ENCODE assay signal across 9 mouse cellular contexts in genomic region chr9:103624649-103625048, GRCm38 (mm10).
DNase-seq lines count a peak whose midpoint lies in the region; ATAC-seq and TF ChIP-seq lines count a peak whose summit lies in the region.
"Had no signal": no experiment of that assay in that cellular context is flagged by ENCODE, and none has a peak within 500 bp of the region (broad histone marks: within the 10 kb centered on the region; RNA-seq: fewer than 3 reads in every experiment).

No protein-coding gene starts in this region.

- H3K4me2 ChIP-seq in heart, postnatal 0 days (ENCODE audit: low read depth, low read length), result no peak overlapping the region
- no peak overlapping the region for H3K4me2 ChIP-seq in liver, postnatal 0 days (ENCODE audit: low read depth, low read length)
- H3K4me2 ChIP-seq: limb, embryonic 15.5 days had no signal

- H3K27me3 ChIP-seq in embryonic facial prominence, embryonic 10.5 days (replicated peaks; ENCODE audit: low read depth, poor library complexity, severe bottlenecking), result 0 out of 2 replicates have a peak, but pooled peaks cover 4% of the 10 kb centered on the region
- H3K27me3 ChIP-seq in heart, postnatal 0 days (ENCODE audit: control insufficient read depth, insufficient read depth, low read length), result no peaks in the 10 kb centered on the region
- H3K27me3 ChIP-seq in liver, postnatal 0 days (ENCODE audit: insufficient read depth, low read length), result no peaks in the 10 kb centered on the region
- H3K27me3 ChIP-seq: limb, embryonic 15.5 days had no signal

- peak; percentile 88 for ATAC-seq in heart, postnatal 0 days (ENCODE audit: insufficient read depth, low read depth)
- ATAC-seq in liver, postnatal 0 days, result peak; percentile 73

- H3K4me3 ChIP-seq in ES-E14 (ENCODE audit: insufficient read depth in 1 of 2, low read depth in 1 of 2, low read length in 2 of 2, poor library complexity in 1 of 2, severe bottlenecking in 1 of 2), result no peak overlapping the region
- H3K4me3 ChIP-seq in embryonic facial prominence, embryonic 10.5 days, result no peak overlapping the region
- H3K4me3 ChIP-seq in heart, postnatal 0 days (ENCODE audit: low read depth, low read length), result no peak overlapping the region
- H3K4me3 ChIP-seq in liver, postnatal 0 days (ENCODE audit: low read depth, low read length), result no peak overlapping the region
- H3K4me3 ChIP-seq: limb, embryonic 15.5 days had no signal

- H3K9ac ChIP-seq in ES-E14 (ENCODE audit: insufficient read depth, low read depth, low read length, poor library complexity, severe bottlenecking), result no peak overlapping the region
- no peak overlapping the region for H3K9ac ChIP-seq in heart, postnatal 0 days (replicated peaks; ENCODE audit: low read depth, low read length)
- no peak overlapping the region for H3K9ac ChIP-seq in liver, postnatal 0 days (replicated peaks)
- H3K9ac ChIP-seq: limb, embryonic 15.5 days had no signal

- DNase-seq in ES-E14 (ENCODE audit: low read depth, low spot score), result peak; percentile 63
- peak; percentile 83 for DNase-seq in adrenal gland, postnatal 10 days
- peak; percentile 65 for DNase-seq in embryonic facial prominence, embryonic 10.5 days (ENCODE audit: low spot score)
- DNase-seq in heart, postnatal 0 days (ENCODE audit: low spot score), result peak; percentile 82
- DNase-seq in kidney, postnatal 36 days, result peak; percentile 83 to 85
- DNase-seq in liver, postnatal 0 days, result peak; percentile 69
- peak; percentile 55 for DNase-seq in retina, postnatal 7 days (ENCODE audit: low read depth, low spot score)
- peak; percentile 51 for DNase-seq in yolk sac, embryonic 10.5 days (ENCODE audit: low spot score)

- TF ChIP-seq EP300 in heart, postnatal 0 days (IDR thresholded peaks at IDR 0.05; ENCODE audit: low read depth), result no peak
- TF ChIP-seq EP300 in liver, postnatal 0 days (IDR thresholded peaks at IDR 0.05; ENCODE audit: low read depth), result no peak

- in situ Hi-C loops in ES-E14 (cut with MboI; ENCODE audit: low sequenced_read_pairs in 2 of 2, unreplicated experiment in 2 of 2), result loop anchor here in 1 of 2 experiments (5.0 to 10.0 kb wide), 2 partner anchors 133 to 370 kb away; no protein-coding TSS in a partner anchor

- peak; percentile 96 for TF ChIP-seq CTCF in heart, postnatal 0 days (IDR thresholded peaks at IDR 0.05; ENCODE audit: low read depth)
- TF ChIP-seq CTCF in liver, postnatal 0 days (IDR thresholded peaks at IDR 0.05; ENCODE audit: low read depth), result peak; percentile 91

- H3K4me1 ChIP-seq in ES-E14 (ENCODE audit: control insufficient read depth in 2 of 2, insufficient read depth in 2 of 2, low read length in 2 of 2, poor library complexity in 1 of 2), result no peaks in the 10 kb centered on the region
- peaks cover 6% of the 10 kb centered on the region for H3K4me1 ChIP-seq in embryonic facial prominence, embryonic 10.5 days
- peaks cover 8% of the 10 kb centered on the region for H3K4me1 ChIP-seq in heart, postnatal 0 days (ENCODE audit: control insufficient read depth, insufficient read depth)
- no peaks in the 10 kb centered on the region for H3K4me1 ChIP-seq in liver, postnatal 0 days (ENCODE audit: insufficient read depth)

- no peaks in the 10 kb centered on the region for H3K9me3 ChIP-seq in ES-E14 (ENCODE audit: control insufficient read depth, insufficient read depth, low read depth, low read length)
- no peaks in the 10 kb centered on the region for H3K9me3 ChIP-seq in embryonic facial prominence, embryonic 10.5 days
- H3K9me3 ChIP-seq in heart, postnatal 0 days (replicated peaks; ENCODE audit: control insufficient read depth, low read length), result no peaks in the 10 kb centered on the region
- H3K9me3 ChIP-seq in liver, postnatal 0 days (ENCODE audit: low read length), result no peaks in the 10 kb centered on the region
- H3K9me3 ChIP-seq: limb, embryonic 15.5 days had no signal

- no peaks in the 10 kb centered on the region for H3K36me3 ChIP-seq in ES-E14 (ENCODE audit: control insufficient read depth, insufficient read depth, low read length, poor library complexity, severe bottlenecking)
- H3K36me3 ChIP-seq in embryonic facial prominence, embryonic 10.5 days (replicated peaks), result no peaks in the 10 kb centered on the region
- H3K36me3 ChIP-seq in heart, postnatal 0 days (replicated peaks; ENCODE audit: control insufficient read depth, insufficient read depth, low read length), result no peaks in the 10 kb centered on the region
- no peaks in the 10 kb centered on the region for H3K36me3 ChIP-seq in liver, postnatal 0 days (replicated peaks; ENCODE audit: insufficient read depth, low read length)
- H3K36me3 ChIP-seq: limb, embryonic 15.5 days had no signal

- WGBS in embryonic facial prominence, embryonic 10.5 days, result 40% methylated on average over 1 of the region's 1 CpGs
- 26% methylated on average over 1 of the region's 1 CpGs for WGBS in heart, postnatal 0 days
- WGBS in liver, postnatal 0 days (ENCODE audit: insufficient replicate concordance), result 27% methylated on average over 1 of the region's 1 CpGs

- no peak overlapping the region for H3K27ac ChIP-seq in ES-E14 (ENCODE audit: insufficient read depth, low read depth, low read length, poor library complexity, severe bottlenecking)
- H3K27ac ChIP-seq in embryonic facial prominence, embryonic 10.5 days (replicated peaks), result no peak overlapping the region
- H3K27ac ChIP-seq in heart, postnatal 0 days (ENCODE audit: low read depth), result no peak overlapping the region
- no peak overlapping the region for H3K27ac ChIP-seq in liver, postnatal 0 days (ENCODE audit: low read depth)
- H3K27ac ChIP-seq: limb, embryonic 15.5 days had no signal

TF ChIP-seq in ES-E14, 5 proteins besides CTCF, POLR2A, EP300 and RAD21:
- no peak for TF ChIP-seq ZNF384 (IDR thresholded peaks at IDR 0.05; ENCODE audit: low read depth, low read length)
- no peak for TF ChIP-seq HCFC1 (IDR thresholded peaks at IDR 0.05; ENCODE audit: borderline replicate concordance, insufficient read depth, low read length)
- TF ChIP-seq ZC3H11A (IDR thresholded peaks at IDR 0.05; ENCODE audit: borderline replicate concordance, low read depth, low read length), result peak; percentile 95
- no peak for TF ChIP-seq MAFK (IDR thresholded peaks at IDR 0.05; ENCODE audit: insufficient read depth, low read depth, low read length)
- TF ChIP-seq CHD2 (IDR thresholded peaks at IDR 0.05; ENCODE audit: low read depth, low read length), result no peak
TF ChIP-seq in ES-E14: peak in this region for 1.
